Mouse (Mus musculus) olfactory bulb, adult 2 months (tissue): ENCODE measurements around the gene Osbpl11.

Experiments used
- CTCF ChIP-seq: fragments of 200-500 bp; IDR thresholded peaks from 2 replicates; pipeline ENCODE4 v1.5.1; 2012; ENCODE audit warnings: low read depth, mild to moderate bottlenecking, low read length, moderate library complexity; ENCODE audit not compliant: insufficient read depth
- POLR2A ChIP-seq: fragments of 200-500 bp; IDR thresholded peaks from 2 replicates; pipeline ENCODE4 v1.6.1; 2012; ENCODE audit warnings: mild to moderate bottlenecking, low read depth, low read length, moderate library complexity; ENCODE audit not compliant: insufficient read depth

DNA sequence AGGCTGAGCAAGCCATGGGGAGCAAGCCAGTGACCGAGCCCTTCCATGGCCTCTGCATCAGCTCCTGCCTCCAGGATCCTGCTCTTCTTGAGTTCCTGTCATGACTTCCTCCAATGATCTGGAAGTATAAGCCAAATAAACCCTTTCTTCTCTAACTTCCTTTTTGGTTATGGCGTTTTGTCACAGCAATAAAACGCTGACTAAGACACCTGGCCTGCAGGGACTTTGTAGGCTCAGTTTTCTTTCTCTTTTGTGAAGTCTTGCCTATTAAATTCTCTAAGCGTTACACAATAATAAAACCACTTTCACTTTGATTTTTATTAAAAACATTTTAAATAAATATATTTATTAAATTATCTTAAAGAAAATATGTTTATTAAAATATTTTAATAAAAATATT is 7.1 kb upstream of the Osbpl11 start:
- TF ChIP-seq CTCF (no peak), POLR2A (no peak)
